Mouse (Mus musculus) heart, postnatal 0 days (tissue): ENCODE results near the gene Tbr1. TPM values are rescaled to one million over a fixed set of nuclear protein-coding genes. Genes with fewer than 3 reads are reported as not detected.

Experiments used
- ATAC-seq: fragments of 200-750 bp; cut with Nextera tagmentation; 2 replicates; pipeline ENCODE4 v1.8.0; 2017; ENCODE audit warnings: low read depth, moderate number of reproducible peaks, moderate library complexity; ENCODE audit not compliant: insufficient read depth
- DNase-seq: peaks from one replicate; pipeline ENCODE4 v3.0.0-alpha.2; 2016; ENCODE audit warnings: low spot score
- H3K27ac ChIP-seq: fragments of 300-500 bp; sonication (generic); 2 replicates; pipeline ENCODE4 v1.5.1; 2014; ENCODE audit warnings: low read depth, mild to moderate bottlenecking
- H3K27me3 ChIP-seq: fragments of 300-500 bp; sonication (generic); 2 replicates; pipeline ENCODE4 v1.6.1; 2014; ENCODE audit warnings: low read length, mixed read lengths; ENCODE audit not compliant: control insufficient read depth, insufficient read depth
- H3K36me3 ChIP-seq: fragments of 300-500 bp; sonication (generic); replicated peaks from 2 replicates; pipeline ENCODE4 v1.6.1; 2014; ENCODE audit warnings: low read length, mixed read lengths; ENCODE audit not compliant: control insufficient read depth, insufficient read depth
- H3K4me1 ChIP-seq: fragments of 300-500 bp; sonication (generic); 2 replicates; pipeline ENCODE4 v1.6.1; 2014; ENCODE audit warnings: antibody characterized with exemption; ENCODE audit not compliant: control insufficient read depth, insufficient read depth
- H3K4me2 ChIP-seq: fragments of 300-500 bp; sonication (generic); 2 replicates; pipeline ENCODE4 v1.6.1; 2014; ENCODE audit warnings: low read depth, mild to moderate bottlenecking, low read length, moderate library complexity
- H3K4me3 ChIP-seq: fragments of 300-500 bp; sonication (generic); 2 replicates; pipeline ENCODE4 v1.5.1; 2014; ENCODE audit warnings: low read depth, low read length
- H3K9ac ChIP-seq: fragments of 300-500 bp; sonication (generic); replicated peaks from 2 replicates; pipeline ENCODE4 v1.6.1; 2014; ENCODE audit warnings: low read depth, low read length, mixed read lengths
- H3K9me3 ChIP-seq: fragments of 300-500 bp; sonication (generic); replicated peaks from 2 replicates; pipeline ENCODE4 v1.6.1; 2016; ENCODE audit warnings: low read length; ENCODE audit not compliant: control insufficient read depth
- CTCF ChIP-seq: IDR thresholded peaks from 2 replicates; pipeline ENCODE4 v1.5.1; 2016; ENCODE audit warnings: antibody characterized with exemption, control low read depth, low read depth
- EP300 ChIP-seq: IDR thresholded peaks from 2 replicates; pipeline ENCODE4 v1.6.1; 2016; ENCODE audit warnings: antibody characterized with exemption, low read depth
- WGBS: fragments of 180-500 bp; shearing (Covaris S2); extraction: QIAGEN DNeasy Blood & Tissue Kit; methylation state at CpG from one replicate; pipeline ENCODE4 v1.1.7; 2014; 5-methylcytosine and 5-hydroxymethylcytosine counted together
- polyA plus RNA-seq: library from polyadenylated mRNA; unstranded; fragments of >200 nt; fragmentation: Nextera tagmentation; extraction: Ambion mirVana; gene quantifications from 2 replicates; pipeline ENCODE4 v1.2.1, GENCODE M21; 2015
- total RNA-seq: library from RNA; depleted of rRNA; stranded (reverse); fragments of >200 nt; gene quantifications from 2 replicates; pipeline ENCODE4 v1.2.3, GENCODE M21; 2014; ENCODE audit warnings: low replicate concordance

Tbr1 gene
- total and polyA plus RNA-seq, 2 experiments from 2014 or later = 0.07 TPM; not detected in 1

DNA sequence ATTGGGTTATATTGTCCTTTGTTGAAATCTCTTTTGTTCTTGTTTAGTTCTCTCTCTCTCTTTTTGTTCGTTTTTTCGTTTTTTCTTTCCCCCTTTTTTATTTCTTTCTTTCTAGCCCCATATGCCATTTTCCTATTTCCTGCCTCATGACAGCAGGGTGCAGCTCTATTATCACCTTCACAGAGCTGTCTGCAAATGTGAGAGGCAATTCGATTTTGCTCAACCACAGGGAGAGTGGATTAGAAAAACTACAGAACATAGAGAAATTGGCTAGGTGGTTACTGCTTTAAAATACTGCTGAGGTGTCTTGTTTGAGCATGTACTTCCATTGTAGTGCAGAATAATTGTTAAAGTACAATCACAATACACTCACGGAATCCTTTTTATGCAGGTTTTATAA is 37.2 kb upstream of the Tbr1 start:
- no peak for DNase-seq
- H3K9ac ChIP-seq = no peak overlapping the region
- H3K27me3 ChIP-seq = no peaks in the 10 kb centered on the region
- whole genome bisulfite sequencing = 69% methylated on average over 4 of the region's 4 CpGs
- H3K4me1 ChIP-seq = no peaks in the 10 kb centered on the region
- TF ChIP-seq CTCF (no peak), EP300 (no peak)
- H3K4me2 ChIP-seq = no peak overlapping the region
- H3K4me3 ChIP-seq = no peak overlapping the region
- no peak overlapping the region for H3K27ac ChIP-seq
- H3K36me3 ChIP-seq = no peaks in the 10 kb centered on the region
- no peaks in the 10 kb centered on the region for H3K9me3 ChIP-seq
- ATAC-seq = no peak

DNA sequence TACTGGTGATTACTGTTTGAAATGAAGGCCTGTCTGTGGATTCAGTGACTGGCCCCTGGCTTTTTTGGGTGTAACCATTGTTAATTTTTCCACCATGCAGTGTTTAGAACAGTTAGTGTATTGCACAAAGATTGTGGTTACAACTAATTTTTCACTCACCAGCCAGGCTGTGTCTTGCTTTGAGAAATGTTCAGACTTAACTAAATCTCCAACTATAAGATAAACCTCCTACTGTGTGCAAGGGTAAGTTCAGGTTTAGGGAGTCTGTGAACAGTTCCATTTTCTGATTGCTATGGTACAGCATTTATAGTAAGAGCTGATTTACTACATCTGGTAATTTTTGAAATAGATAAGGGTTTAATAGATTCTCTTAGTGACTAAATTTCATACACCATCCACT is 21.9 kb upstream of the Tbr1 start:
- H3K4me2 ChIP-seq = no peak overlapping the region
- peaks cover 22% of the 10 kb centered on the region for H3K36me3 ChIP-seq
- no peaks in the 10 kb centered on the region for H3K4me1 ChIP-seq
- H3K4me3 ChIP-seq = no peak overlapping the region
- H3K27me3 ChIP-seq = no peaks in the 10 kb centered on the region
- TF ChIP-seq CTCF (no peak), EP300 (no peak)
- no peak for DNase-seq
- no peak overlapping the region for H3K27ac ChIP-seq
- H3K9me3 ChIP-seq = no peaks in the 10 kb centered on the region
- no peak overlapping the region for H3K9ac ChIP-seq
- ATAC-seq = no peak

DNA sequence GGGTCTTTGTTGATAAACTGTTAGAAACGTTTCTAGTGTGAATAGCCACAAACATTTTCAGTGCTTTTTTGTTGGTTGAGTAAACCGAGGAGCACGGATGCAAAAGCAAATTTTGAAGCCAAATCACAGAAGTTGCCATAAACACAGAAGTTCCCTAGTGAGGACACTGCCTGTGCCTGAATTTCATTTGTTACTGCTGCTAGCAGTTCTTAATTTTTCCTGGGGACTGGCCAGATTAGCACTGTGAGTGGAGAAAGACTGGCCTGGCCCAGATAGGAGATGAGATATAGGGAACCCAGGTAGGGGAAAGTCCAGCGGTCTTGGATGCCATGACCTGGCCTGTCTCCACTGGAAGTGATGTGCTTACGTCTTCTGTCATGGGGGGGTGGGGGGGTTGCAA is 7.8 kb upstream of the Tbr1 start:
- no peak for ATAC-seq
- Histone ChIP-seq H3K27ac (no peak overlapping the region), H3K9ac (no peak overlapping the region), H3K27me3 (no peaks in the 10 kb centered on the region), H3K4me1 (no peaks in the 10 kb centered on the region), H3K4me2 (no peak overlapping the region), H3K4me3 (no peak overlapping the region), H3K36me3 (peaks cover 7% of the 10 kb centered on the region; the same call in 1 of the 2 replicates), H3K9me3 (no peaks in the 10 kb centered on the region)
- 80% methylated on average over 5 of the region's 5 CpGs for WGBS
- no peak for DNase-seq
- TF ChIP-seq CTCF = no peak
- TF ChIP-seq EP300 = no peak

GRCm38 (mm10) chr2:61798048-61798447 is 4.7 kb upstream of the Tbr1 start:
- DNase-seq = no peak

DNA sequence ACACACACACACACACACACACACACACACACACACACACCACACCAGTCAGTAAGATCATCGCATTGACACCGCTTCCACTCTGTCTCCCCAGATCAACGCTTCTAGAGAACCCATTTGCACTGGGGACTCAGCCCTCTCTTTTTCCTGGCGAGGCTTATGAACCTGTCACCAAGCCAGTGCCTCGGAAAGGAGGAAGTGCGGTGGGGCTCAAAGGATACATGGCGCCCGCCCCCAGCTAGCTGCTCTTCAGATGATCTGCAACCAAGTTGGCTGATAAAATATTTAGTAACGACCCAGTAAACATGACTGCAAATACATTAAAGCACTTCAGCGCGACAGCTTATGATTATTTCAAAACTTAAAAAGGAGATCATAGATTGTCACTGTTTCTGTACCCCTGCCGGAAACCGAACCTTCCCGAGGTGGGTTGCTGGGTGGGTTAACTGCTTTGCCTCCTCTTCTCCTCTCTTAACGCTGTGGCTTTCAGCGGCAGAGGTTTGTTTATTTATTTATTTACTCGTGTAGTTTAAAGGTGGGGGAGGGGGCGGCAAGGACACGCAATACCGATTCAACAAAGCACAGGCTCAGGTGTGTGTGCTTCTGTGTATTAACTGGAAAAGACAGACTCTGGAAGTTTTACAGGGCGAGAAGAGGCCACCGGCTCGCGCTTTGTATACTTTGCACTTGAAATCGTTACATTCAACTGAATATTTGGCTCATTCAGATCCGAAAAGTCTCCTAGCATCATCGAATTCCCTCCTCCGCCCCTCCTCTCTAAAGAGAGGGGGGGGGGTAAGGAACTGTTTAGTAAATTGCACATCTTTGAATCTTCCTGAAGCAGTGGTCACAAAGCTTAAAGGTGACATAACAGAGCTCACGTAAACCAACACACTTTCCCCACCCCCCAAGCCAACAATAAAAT is 975 bp downstream of the Tbr1 start:
- Histone ChIP-seq H3K4me1 (peaks cover 5% of the 10 kb centered on the region; the same call in 1 of the 2 replicates), H3K36me3 (no peaks in the 10 kb centered on the region; the same call in 1 of the 2 replicates), H3K9me3 (no peaks in the 10 kb centered on the region), H3K9ac (no peak overlapping the region), H3K27ac (no peak overlapping the region), H3K27me3 (peaks cover 68% of the 10 kb centered on the region), H3K4me3 (peak overlapping the region; percentile 22), H3K4me2 (peak overlapping the region; percentile 8)
- no peak for ATAC-seq
- TF ChIP-seq EP300 (no peak), CTCF (no peak)
- no peak for DNase-seq
- WGBS = 4% methylated on average over 29 of the region's 29 CpGs

More at GRCm38 (mm10) chr2:61798048-61798447, 4.7 kb upstream of the Tbr1 start:
- H3K4me2 ChIP-seq = no peak overlapping the region
- H3K27me3 ChIP-seq = peaks cover 16% of the 10 kb centered on the region
- no peak overlapping the region for H3K9ac ChIP-seq
- H3K9me3 ChIP-seq = no peaks in the 10 kb centered on the region
- TF ChIP-seq EP300 (no peak), CTCF (no peak)
- H3K36me3 ChIP-seq = peaks cover 7% of the 10 kb centered on the region; the same call in 1 of the 2 replicates
- H3K4me3 ChIP-seq = no peak overlapping the region
- no peak for ATAC-seq
- WGBS = 93% methylated on average over 1 of the region's 1 CpGs
- no peaks in the 10 kb centered on the region for H3K4me1 ChIP-seq
- no peak overlapping the region for H3K27ac ChIP-seq
